Mouse (Mus musculus): ENCODE results near the gene Acot1. TPM values are rescaled to one million over a fixed set of nuclear protein-coding genes. Genes with fewer than 3 reads are reported as not detected.

Acot1 gene
- total and polyA plus RNA-seq, 2 experiments from 2014 or later: 120 TPM

- 4% methylated on average over 16 of the region's 16 CpGs for WGBS
- Histone ChIP-seq H3K36me3 (ENCODE audit: insufficient read depth, low read length) (no peaks in the 10 kb centered on the region), H3K27ac (ENCODE audit: low read depth, low read length) (no peak overlapping the region), H3K4me1 (ENCODE audit: insufficient read depth, low read length) (no peaks in the 10 kb centered on the region), H3K4me3 (ENCODE audit: low read depth, low read length) (peak overlapping the region; percentile 41), H3K9ac (replicated peaks; ENCODE audit: low read length, poor library complexity, severe bottlenecking) (0 out of 2 replicates have a peak overlapping the region, but pooled peaks have one; percentile 36), H3K4me2 (ENCODE audit: low read depth, low read length, poor library complexity, severe bottlenecking) (peak overlapping the region; percentile 63), H3K27me3 (ENCODE audit: insufficient read depth, low read length) (0 out of 2 replicates have a peak, but pooled peaks cover 3% of the 10 kb centered on the region), H3K9me3 (ENCODE audit: low read length) (no peaks in the 10 kb centered on the region)
- no peak for DNase-seq (ENCODE audit: low spot score)
- TF ChIP-seq CTCF (IDR thresholded peaks at IDR 0.05): no peak
- ATAC-seq (ENCODE audit: low FRiP score): no peak
Observed at GRCm38 (mm10) chr12:84053173-84053572, 43.9 kb downstream of the Acot1 start.

GRCm38 (mm10) chr12:84053679-84054391 lies 44.5 kb downstream of the Acot1 start:
- ATAC-seq (ENCODE audit: low FRiP score): no peak
- DNase-seq (ENCODE audit: low spot score): peak; percentile 57
- Histone ChIP-seq H3K4me2 (ENCODE audit: low read depth, low read length, poor library complexity, severe bottlenecking) (peak overlapping the region; percentile 63), H3K27ac (ENCODE audit: low read depth, low read length) (no peak overlapping the region), H3K27me3 (ENCODE audit: insufficient read depth, low read length) (0 out of 2 replicates have a peak, but pooled peaks cover 3% of the 10 kb centered on the region), H3K36me3 (ENCODE audit: insufficient read depth, low read length) (no peaks in the 10 kb centered on the region), H3K4me3 (ENCODE audit: low read depth, low read length) (peak overlapping the region; percentile 41), H3K9ac (replicated peaks; ENCODE audit: low read length, poor library complexity, severe bottlenecking) (0 out of 2 replicates have a peak overlapping the region, but pooled peaks have one; percentile 36), H3K4me1 (ENCODE audit: insufficient read depth, low read length) (no peaks in the 10 kb centered on the region), H3K9me3 (ENCODE audit: low read length) (no peaks in the 10 kb centered on the region)
- 2% methylated on average over 37 of the region's 46 CpGs for WGBS
- peak; percentile 48 for TF ChIP-seq CTCF (IDR thresholded peaks at IDR 0.05)

- ATAC-seq (ENCODE audit: low FRiP score) (no peak), DNase-seq (ENCODE audit: low spot score) (no peak)
- H3K27ac ChIP-seq (ENCODE audit: low read depth, low read length): no peak overlapping the region
- no peaks in the 10 kb centered on the region for H3K27me3 ChIP-seq (ENCODE audit: insufficient read depth, low read length)
- no peak overlapping the region for H3K9ac ChIP-seq (replicated peaks; ENCODE audit: low read length, poor library complexity, severe bottlenecking)
- peak; percentile 39 for TF ChIP-seq CTCF (IDR thresholded peaks at IDR 0.05)
- H3K9me3 ChIP-seq (ENCODE audit: low read length): no peaks in the 10 kb centered on the region
- no peak overlapping the region for H3K4me2 ChIP-seq (ENCODE audit: low read depth, low read length, poor library complexity, severe bottlenecking)
- no peak overlapping the region for H3K4me3 ChIP-seq (ENCODE audit: low read depth, low read length)
- no peaks in the 10 kb centered on the region for H3K36me3 ChIP-seq (ENCODE audit: insufficient read depth, low read length)
- WGBS: 34% methylated on average over 2 of the region's 2 CpGs
- H3K4me1 ChIP-seq (ENCODE audit: insufficient read depth, low read length): no peaks in the 10 kb centered on the region
Observed at GRCm38 (mm10) chr12:84060946-84061345, 51.7 kb downstream of the Acot1 start.

GRCm38 (mm10) chr12:84062336-84062735 lies 53.0 kb downstream of the Acot1 start:
- Histone ChIP-seq H3K9ac (replicated peaks; ENCODE audit: low read length, poor library complexity, severe bottlenecking) (no peak overlapping the region), H3K4me3 (ENCODE audit: low read depth, low read length) (no peak overlapping the region), H3K27ac (ENCODE audit: low read depth, low read length) (no peak overlapping the region), H3K9me3 (ENCODE audit: low read length) (no peaks in the 10 kb centered on the region), H3K36me3 (ENCODE audit: insufficient read depth, low read length) (no peaks in the 10 kb centered on the region), H3K4me2 (ENCODE audit: low read depth, low read length, poor library complexity, severe bottlenecking) (no peak overlapping the region), H3K27me3 (ENCODE audit: insufficient read depth, low read length) (no peaks in the 10 kb centered on the region), H3K4me1 (ENCODE audit: insufficient read depth, low read length) (no peaks in the 10 kb centered on the region)
- no peak for TF ChIP-seq CTCF (IDR thresholded peaks at IDR 0.05)
- 96% methylated on average over 20 of the region's 20 CpGs for WGBS
- DNase-seq (ENCODE audit: low spot score): no peak
- no peak for ATAC-seq (ENCODE audit: low FRiP score)

- Histone ChIP-seq H3K4me3 (ENCODE audit: low read depth, low read length) (no peak overlapping the region), H3K36me3 (ENCODE audit: insufficient read depth, low read length) (no peaks in the 10 kb centered on the region), H3K27ac (ENCODE audit: low read depth, low read length) (no peak overlapping the region), H3K27me3 (ENCODE audit: insufficient read depth, low read length) (peaks cover 6% of the 10 kb centered on the region; the same call in 1 of the 2 replicates), H3K9ac (replicated peaks; ENCODE audit: low read length, poor library complexity, severe bottlenecking) (no peak overlapping the region), H3K4me2 (ENCODE audit: low read depth, low read length, poor library complexity, severe bottlenecking) (no peak overlapping the region), H3K9me3 (ENCODE audit: low read length) (no peaks in the 10 kb centered on the region), H3K4me1 (ENCODE audit: insufficient read depth, low read length) (no peaks in the 10 kb centered on the region)
- DNase-seq (ENCODE audit: low spot score) (no peak), ATAC-seq (ENCODE audit: low FRiP score) (no peak)
- TF ChIP-seq CTCF (IDR thresholded peaks at IDR 0.05): 0 out of 2 replicates have a peak, but pooled peaks have one; percentile 33
- 78% methylated on average over 5 of the region's 5 CpGs for WGBS
Observed at GRCm38 (mm10) chr12:84063228-84063627, 53.9 kb downstream of the Acot1 start.

GRCm38 (mm10) chr12:84063833-84064232 lies 54.5 kb downstream of the Acot1 start:
- Histone ChIP-seq H3K4me2 (ENCODE audit: low read depth, low read length, poor library complexity, severe bottlenecking) (no peak overlapping the region), H3K36me3 (ENCODE audit: insufficient read depth, low read length) (no peaks in the 10 kb centered on the region), H3K27me3 (ENCODE audit: insufficient read depth, low read length) (peaks cover 12% of the 10 kb centered on the region; the same call in 1 of the 2 replicates), H3K9me3 (ENCODE audit: low read length) (no peaks in the 10 kb centered on the region), H3K4me1 (ENCODE audit: insufficient read depth, low read length) (no peaks in the 10 kb centered on the region), H3K4me3 (ENCODE audit: low read depth, low read length) (no peak overlapping the region), H3K27ac (ENCODE audit: low read depth, low read length) (no peak overlapping the region), H3K9ac (replicated peaks; ENCODE audit: low read length, poor library complexity, severe bottlenecking) (no peak overlapping the region)
- ATAC-seq (ENCODE audit: low FRiP score) (no peak), DNase-seq (ENCODE audit: low spot score) (no peak)
- WGBS: 94% methylated on average over 2 of the region's 2 CpGs
- TF ChIP-seq CTCF (IDR thresholded peaks at IDR 0.05): no peak

Data from midbrain, postnatal 0 days (tissue).